Mouse (Mus musculus): ENCODE results near the gene 1700029F12Rik. TPM values are rescaled to one million over a fixed set of nuclear protein-coding genes. Genes with fewer than 3 reads are reported as not detected.
A peak's percentile ranks its signal among the peaks of the same experiment; 100 is the strongest.

The 1700029F12Rik gene
- polyA plus RNA-seq (2016; fragmentation: Nextera tagmentation; extraction: Ambion mirVana): not detected in 2 replicates

DNA sequence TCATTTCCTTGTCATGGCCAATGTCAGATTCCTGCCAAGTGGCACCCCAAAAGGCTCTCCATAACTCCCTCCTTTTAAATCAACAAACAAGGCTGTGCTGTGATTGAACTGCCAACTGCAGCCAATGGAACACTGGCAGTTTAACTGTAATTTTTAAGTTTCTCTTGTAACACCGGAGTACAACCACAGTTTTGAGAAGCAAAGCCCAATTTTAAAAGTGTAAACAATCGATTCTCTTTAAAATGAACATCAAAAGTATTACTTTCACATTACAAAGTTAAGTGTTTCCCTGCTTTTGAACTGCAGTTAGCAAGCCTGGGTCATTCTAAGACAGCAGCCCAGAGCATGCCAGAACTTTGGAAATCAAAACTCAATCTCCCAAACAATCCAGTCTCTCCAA lies at the start of gene 1700029F12Rik:
TSS of gene 1700029F12Rik (minus strand) at position 101 of the 400 bp plus-strand sequence.
- Histone ChIP-seq H3K27me3 (no peaks in the 10 kb centered on the region), H3K4me3 (no peak within 1 kb of the TSS), H3K9ac (no peak within 1 kb of the TSS), H3K36me3 (no peaks in the 10 kb centered on the region), H3K27ac (no peak within 1 kb of the TSS), H3K4me1 (no peaks in the 10 kb centered on the region), H3K9me3 (no peaks in the 10 kb centered on the region), H3K4me2 (replicated peaks) (no peak within 1 kb of the TSS)
- 67% methylated on average over 2 of the region's 2 CpGs for WGBS
- ATAC-seq (ENCODE audit: insufficient number of reproducible peaks, insufficient read depth, low FRiP score, low TSS enrichment): no peak

DNA sequence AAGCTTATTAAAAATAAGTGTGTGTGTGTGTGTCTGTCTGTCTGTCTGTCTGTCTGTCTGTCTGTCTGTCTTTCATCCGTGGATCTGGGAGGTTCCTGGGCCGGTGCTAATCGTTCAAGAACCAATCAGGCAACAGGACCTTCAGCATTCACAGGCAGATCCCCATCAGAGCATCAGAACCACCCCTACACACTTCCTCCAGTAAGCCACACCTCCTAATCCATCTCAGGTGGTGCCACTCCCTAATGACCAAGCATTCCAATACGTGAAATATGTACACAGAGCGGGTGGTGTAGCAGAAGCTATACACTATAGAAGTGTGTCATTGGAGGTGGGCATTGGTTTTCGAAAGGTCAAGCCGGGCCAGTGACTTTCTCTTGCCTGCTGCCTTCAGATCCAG lies 48.3 kb upstream of the 1700029F12Rik start:
- WGBS: 86% methylated on average over 7 of the region's 7 CpGs
- Histone ChIP-seq H3K27ac (no peak overlapping the region), H3K4me3 (no peak overlapping the region), H3K27me3 (no peaks in the 10 kb centered on the region), H3K4me2 (replicated peaks) (no peak overlapping the region), H3K9ac (no peak overlapping the region), H3K9me3 (no peaks in the 10 kb centered on the region), H3K4me1 (no peaks in the 10 kb centered on the region), H3K36me3 (no peaks in the 10 kb centered on the region)
- no peak for ATAC-seq (ENCODE audit: insufficient number of reproducible peaks, insufficient read depth, low FRiP score, low TSS enrichment)

DNA sequence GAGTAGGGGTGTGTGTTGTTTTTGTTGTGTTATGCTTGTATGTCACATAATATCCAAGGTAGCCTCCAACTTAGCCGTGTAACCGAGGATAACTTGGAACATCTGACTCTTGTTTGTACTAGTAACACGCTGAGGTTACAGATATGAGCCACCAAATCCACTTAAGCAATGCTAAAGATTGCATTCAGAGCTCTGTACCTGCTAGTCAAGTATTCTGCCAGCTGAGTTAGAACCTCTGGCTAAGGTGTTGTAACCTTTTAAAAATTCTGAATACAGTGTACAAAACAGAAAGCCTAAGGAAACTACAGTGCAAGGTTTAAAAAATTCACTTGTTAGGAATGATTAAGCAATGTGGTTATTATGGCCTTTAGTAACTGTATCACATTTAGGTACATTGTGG lies 46.5 kb upstream of the 1700029F12Rik start:
- WGBS: 60% methylated on average over 3 of the region's 3 CpGs
- Histone ChIP-seq H3K27me3 (no peaks in the 10 kb centered on the region), H3K27ac (no peak overlapping the region), H3K36me3 (no peaks in the 10 kb centered on the region), H3K4me3 (no peak overlapping the region), H3K9me3 (no peaks in the 10 kb centered on the region), H3K4me2 (replicated peaks) (no peak overlapping the region), H3K4me1 (no peaks in the 10 kb centered on the region), H3K9ac (no peak overlapping the region)
- ATAC-seq (ENCODE audit: insufficient number of reproducible peaks, insufficient read depth, low FRiP score, low TSS enrichment): no peak

DNA sequence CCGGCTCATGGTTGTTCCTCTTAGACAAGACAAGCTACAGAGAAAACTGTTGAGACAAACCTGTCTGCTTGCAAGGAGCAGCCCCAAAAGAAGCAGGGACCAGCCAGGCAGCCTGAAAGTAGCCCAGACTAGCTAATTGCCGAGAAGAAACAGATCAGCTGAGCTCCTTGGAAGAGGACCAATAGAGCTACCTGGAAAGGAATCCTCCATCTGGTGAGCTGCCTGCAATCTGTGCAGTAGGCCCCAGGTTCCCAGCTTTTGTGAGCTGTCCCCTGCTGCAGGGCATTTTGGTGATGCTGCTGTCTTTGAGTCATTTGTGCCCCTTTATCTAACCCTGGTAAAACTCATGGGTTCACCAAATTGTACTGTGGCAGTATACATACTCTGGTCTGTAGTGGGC lies 46.0 kb upstream of the 1700029F12Rik start:
- no peak overlapping the region for H3K4me3 ChIP-seq
- no peaks in the 10 kb centered on the region for H3K4me1 ChIP-seq
- H3K27ac ChIP-seq: no peak overlapping the region
- no peak for ATAC-seq (ENCODE audit: insufficient number of reproducible peaks, insufficient read depth, low FRiP score, low TSS enrichment)
- no peaks in the 10 kb centered on the region for H3K27me3 ChIP-seq
- H3K9ac ChIP-seq: no peak overlapping the region
- 68% methylated on average over 2 of the region's 2 CpGs for WGBS
- H3K36me3 ChIP-seq: no peaks in the 10 kb centered on the region
- no peaks in the 10 kb centered on the region for H3K9me3 ChIP-seq
- no peak overlapping the region for H3K4me2 ChIP-seq (replicated peaks)

DNA sequence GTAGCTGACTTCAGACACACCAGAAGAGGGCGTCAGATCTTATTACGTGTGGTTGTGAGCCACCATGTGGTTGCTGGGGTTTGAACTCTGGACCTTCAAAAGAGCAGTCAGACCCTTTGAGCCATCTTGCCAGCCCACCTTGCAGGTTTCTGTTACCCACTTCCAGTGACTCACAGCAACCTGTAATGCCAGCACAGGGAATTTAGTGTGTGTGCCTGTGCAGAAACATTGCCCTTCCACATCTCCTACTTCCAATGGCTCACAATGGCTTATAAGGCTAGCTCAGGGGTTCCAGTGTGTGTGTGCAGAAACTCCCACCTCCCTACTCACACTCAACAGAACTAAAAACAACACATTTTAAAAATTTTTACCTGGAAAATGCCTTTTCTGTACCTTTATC lies 43.4 kb upstream of the 1700029F12Rik start:
- H3K27me3 ChIP-seq: no peaks in the 10 kb centered on the region
- H3K36me3 ChIP-seq: no peaks in the 10 kb centered on the region
- no peak overlapping the region for H3K9ac ChIP-seq
- no peaks in the 10 kb centered on the region for H3K4me1 ChIP-seq
- no peak for ATAC-seq (ENCODE audit: insufficient number of reproducible peaks, insufficient read depth, low FRiP score, low TSS enrichment)
- WGBS: 91% methylated on average over 2 of the region's 2 CpGs
- no peak overlapping the region for H3K4me2 ChIP-seq (replicated peaks)
- no peak overlapping the region for H3K27ac ChIP-seq
- H3K9me3 ChIP-seq: no peaks in the 10 kb centered on the region
- H3K4me3 ChIP-seq: no peak overlapping the region

DNA sequence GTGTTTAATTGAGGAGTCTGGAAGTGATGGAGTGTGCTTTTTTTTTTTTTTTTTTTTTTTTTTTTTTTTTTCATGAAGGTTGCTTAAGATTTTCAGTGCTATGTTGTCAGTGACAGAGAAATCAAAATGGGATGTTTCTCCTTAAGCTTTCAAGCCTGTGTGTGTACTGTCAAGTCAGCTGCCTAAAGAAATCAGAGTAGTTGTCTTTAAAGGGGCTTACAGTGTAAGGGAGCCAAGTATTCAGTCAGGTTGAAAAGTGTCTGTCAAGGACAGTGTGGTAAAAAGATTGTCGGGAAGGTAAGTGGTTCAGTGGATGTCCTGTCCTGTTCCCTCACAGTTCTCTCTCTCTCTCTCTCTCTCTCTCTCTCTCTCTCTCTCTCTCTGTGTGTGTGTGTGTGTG lies 39.3 kb upstream of the 1700029F12Rik start:
- Histone ChIP-seq H3K4me3 (no peak overlapping the region), H3K36me3 (no peaks in the 10 kb centered on the region), H3K27ac (no peak overlapping the region), H3K4me2 (replicated peaks) (no peak overlapping the region), H3K4me1 (no peaks in the 10 kb centered on the region), H3K27me3 (peaks cover 10% of the 10 kb centered on the region; the same call in 1 of the 2 replicates), H3K9me3 (no peaks in the 10 kb centered on the region), H3K9ac (no peak overlapping the region)
- no peak for ATAC-seq (ENCODE audit: insufficient number of reproducible peaks, insufficient read depth, low FRiP score, low TSS enrichment)
- WGBS: 53% methylated on average over 1 of the region's 1 CpGs

DNA sequence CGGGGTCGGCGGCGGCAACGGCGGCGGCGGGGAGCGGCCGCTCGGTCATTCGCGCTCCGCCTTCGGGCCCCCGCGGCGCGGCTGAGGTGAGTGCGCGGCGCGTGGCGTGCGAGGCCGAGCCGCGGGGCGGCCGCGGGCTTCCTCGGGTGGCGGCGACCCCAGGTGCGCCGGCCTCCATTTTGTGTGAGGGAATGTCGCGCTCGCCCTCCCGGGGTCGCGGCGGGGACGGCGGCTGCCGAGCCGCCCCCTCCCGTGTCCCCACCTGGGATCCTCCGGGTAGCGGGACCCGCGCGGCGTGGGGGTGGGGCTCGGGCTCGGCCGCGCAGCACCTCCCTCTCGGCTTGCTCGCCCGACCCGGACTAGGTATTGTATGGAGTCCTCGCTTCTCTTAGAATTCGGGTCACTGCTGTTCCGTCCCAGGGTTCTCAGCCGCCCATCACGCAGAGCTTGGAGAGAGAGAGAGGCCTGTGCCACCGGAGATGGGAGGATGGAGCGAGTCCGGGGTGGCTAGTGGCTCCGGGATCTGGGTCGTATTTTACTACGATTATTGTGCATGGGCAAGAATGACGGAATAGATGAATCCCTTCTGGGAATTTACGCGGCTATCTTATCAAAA lies 37.6 kb upstream of the 1700029F12Rik start:
- H3K9ac ChIP-seq: peak overlapping the region; percentile 74
- H3K9me3 ChIP-seq: no peaks in the 10 kb centered on the region
- under 1% methylated on average over 69 of the region's 76 CpGs for WGBS
- peaks cover 17% of the 10 kb centered on the region for H3K27me3 ChIP-seq
- peak overlapping the region; percentile 92 for H3K4me2 ChIP-seq (replicated peaks)
- peak; percentile 81 for ATAC-seq (ENCODE audit: insufficient number of reproducible peaks, insufficient read depth, low FRiP score, low TSS enrichment)
- H3K4me3 ChIP-seq: peak overlapping the region; percentile 80
- no peaks in the 10 kb centered on the region for H3K36me3 ChIP-seq
- H3K4me1 ChIP-seq: no peaks in the 10 kb centered on the region
- H3K27ac ChIP-seq: 0 out of 2 replicates have a peak overlapping the region, but pooled peaks have one; percentile 6

DNA sequence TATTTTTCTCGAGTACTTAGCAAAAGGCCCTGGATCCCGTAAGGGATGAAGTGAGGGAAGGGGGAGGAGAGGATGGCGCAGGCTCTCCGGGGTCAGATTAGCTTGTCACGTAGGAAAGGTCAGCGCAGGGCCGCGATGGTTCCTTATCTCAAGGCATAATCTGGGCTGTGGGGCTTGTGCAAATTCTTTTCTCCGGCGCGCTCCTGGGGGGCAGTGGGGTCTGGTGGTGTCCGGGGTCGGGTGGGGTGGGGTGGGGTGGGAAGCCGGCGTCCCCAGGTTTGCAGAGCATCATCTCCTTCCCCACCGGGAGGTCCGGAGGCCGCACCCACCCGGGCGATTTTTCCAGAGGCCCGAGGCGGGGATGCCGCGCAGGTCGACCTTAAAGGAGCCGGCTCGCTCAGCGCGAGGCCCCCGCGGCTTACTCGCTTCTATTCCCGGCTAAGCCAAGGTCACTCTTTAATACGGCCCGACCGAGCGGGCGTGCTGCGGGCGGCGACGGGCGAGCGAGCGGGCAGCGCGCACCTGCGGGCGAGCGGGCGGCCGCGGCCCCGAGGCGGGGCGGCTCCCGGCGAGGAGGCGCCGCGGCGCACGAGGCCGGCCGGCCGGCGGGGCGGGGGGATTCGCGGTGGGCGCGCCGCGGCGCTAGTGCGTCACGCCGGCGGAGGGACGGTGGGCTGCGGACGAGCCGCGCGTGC lies 36.9 kb upstream of the 1700029F12Rik start:
- WGBS: under 1% methylated on average over 68 of the region's 85 CpGs
- peak; percentile 67; the same call in 1 of the 2 replicates for ATAC-seq (ENCODE audit: insufficient number of reproducible peaks, insufficient read depth, low FRiP score, low TSS enrichment)

DNA sequence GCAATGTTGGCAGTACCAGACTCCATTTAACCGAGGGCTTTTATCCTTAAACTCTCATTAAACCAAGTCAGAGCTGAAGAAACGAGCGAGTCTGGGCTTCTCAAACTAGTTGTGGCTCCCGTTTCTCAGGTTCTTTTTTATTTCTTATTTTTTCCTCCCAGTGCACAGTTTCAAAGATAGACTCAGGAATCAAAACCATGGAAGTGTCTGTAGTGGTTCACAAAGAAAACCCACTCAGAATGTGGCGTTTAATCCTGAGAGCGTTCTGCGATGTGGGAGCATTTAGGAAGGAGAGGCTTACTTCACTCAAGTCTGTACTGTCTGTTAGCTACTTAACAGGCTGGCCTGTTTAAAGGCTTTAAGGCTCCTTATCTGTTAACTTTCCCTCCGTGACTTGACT lies 34.0 kb upstream of the 1700029F12Rik start:
- ATAC-seq (ENCODE audit: insufficient number of reproducible peaks, insufficient read depth, low FRiP score, low TSS enrichment): no peak
- Histone ChIP-seq H3K4me3 (no peak overlapping the region), H3K9me3 (no peaks in the 10 kb centered on the region), H3K4me2 (replicated peaks) (no peak overlapping the region), H3K4me1 (0 out of 2 replicates have a peak, but pooled peaks cover 5% of the 10 kb centered on the region), H3K36me3 (no peaks in the 10 kb centered on the region), H3K9ac (no peak overlapping the region), H3K27me3 (peaks cover 19% of the 10 kb centered on the region), H3K27ac (no peak overlapping the region)
- WGBS: 36% methylated on average over 8 of the region's 8 CpGs

More for the DNA sequence above, 36.9 kb upstream of the 1700029F12Rik start:
- H3K9ac ChIP-seq: peak overlapping the region; percentile 74
- no peak overlapping the region for H3K27ac ChIP-seq
- H3K36me3 ChIP-seq: no peaks in the 10 kb centered on the region
- no peaks in the 10 kb centered on the region for H3K4me1 ChIP-seq
- H3K4me3 ChIP-seq: peak overlapping the region; percentile 80
- no peaks in the 10 kb centered on the region for H3K9me3 ChIP-seq
- H3K4me2 ChIP-seq (replicated peaks): peak overlapping the region; percentile 92
- peaks cover 19% of the 10 kb centered on the region for H3K27me3 ChIP-seq

DNA sequence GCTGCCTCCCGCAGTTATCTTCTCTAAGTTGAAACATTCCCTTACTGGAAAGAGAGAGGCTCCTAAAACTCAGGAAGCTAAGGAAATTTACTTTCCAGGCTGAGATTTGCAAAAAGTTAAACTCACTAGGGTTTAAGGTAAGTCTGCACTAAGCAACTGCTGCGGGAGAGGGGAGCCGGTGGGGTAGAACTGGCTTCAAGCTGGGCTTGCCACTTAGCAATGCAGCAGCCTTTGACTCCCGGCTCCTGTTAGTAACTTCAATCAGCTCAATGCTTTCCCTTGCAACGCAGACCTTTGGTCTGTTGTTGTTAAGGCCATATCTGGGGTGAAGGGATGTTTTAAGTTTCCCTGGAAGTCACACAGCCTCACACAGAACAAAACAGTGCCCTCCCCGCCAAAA lies 33.5 kb upstream of the 1700029F12Rik start:
- H3K4me3 ChIP-seq: no peak overlapping the region
- 0 out of 2 replicates have a peak, but pooled peaks cover 5% of the 10 kb centered on the region for H3K4me1 ChIP-seq
- no peaks in the 10 kb centered on the region for H3K9me3 ChIP-seq
- H3K9ac ChIP-seq: no peak overlapping the region
- H3K4me2 ChIP-seq (replicated peaks): no peak overlapping the region
- peaks cover 19% of the 10 kb centered on the region for H3K27me3 ChIP-seq
- 10% methylated on average over 6 of the region's 6 CpGs for WGBS
- no peak overlapping the region for H3K27ac ChIP-seq
- no peaks in the 10 kb centered on the region for H3K36me3 ChIP-seq
- ATAC-seq (ENCODE audit: insufficient number of reproducible peaks, insufficient read depth, low FRiP score, low TSS enrichment): no peak

DNA sequence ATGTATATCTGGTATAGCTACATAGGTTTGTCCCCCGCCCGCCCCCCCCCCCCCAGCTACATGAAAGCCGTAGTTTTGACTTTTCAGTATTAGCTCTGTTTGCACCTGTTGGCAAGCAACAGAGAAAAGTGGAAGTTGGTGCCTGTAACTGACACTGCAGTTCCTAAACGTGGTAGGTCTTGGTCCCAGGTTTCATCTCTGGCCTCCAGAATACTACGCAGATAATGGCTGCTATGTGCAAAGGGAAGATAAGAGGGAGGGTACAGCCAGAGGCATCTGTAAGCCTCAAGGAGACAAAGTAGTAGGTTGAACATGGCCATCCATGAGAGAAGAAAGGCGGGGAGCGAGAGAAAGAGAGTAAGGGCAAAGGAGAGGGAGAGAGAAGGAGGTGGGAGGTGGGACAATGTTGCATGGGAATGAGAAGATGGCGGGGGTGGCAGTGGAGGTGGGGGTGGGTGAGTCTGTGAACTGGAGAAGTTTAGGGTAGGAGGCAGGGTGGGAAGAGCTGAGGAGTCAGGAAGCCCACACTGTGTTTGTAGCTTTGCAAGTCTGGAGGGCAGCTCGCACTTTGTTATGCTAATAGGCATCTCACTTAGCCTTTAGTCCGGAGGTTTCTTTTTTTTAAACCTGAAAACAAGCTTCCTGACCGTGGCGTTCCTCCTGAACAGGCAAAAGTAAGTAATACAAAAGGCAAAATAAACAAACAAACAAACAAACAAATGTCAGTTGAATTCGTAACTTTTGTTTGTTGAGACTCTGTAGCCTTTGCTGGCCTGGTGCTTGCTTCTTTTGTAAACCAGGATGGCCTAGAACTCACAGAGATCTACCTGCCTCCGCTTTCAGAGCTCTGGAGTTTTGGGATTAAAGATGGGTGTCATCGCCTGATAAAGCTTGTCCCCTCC lies 32.7 kb upstream of the 1700029F12Rik start, which contains the start of gene Fam169a:
TSS of gene Fam169a (plus strand) at position 638 of the 902 bp plus-strand sequence.
- no peak for ATAC-seq (ENCODE audit: insufficient number of reproducible peaks, insufficient read depth, low FRiP score, low TSS enrichment)
- Histone ChIP-seq H3K4me1 (0 out of 2 replicates have a peak, but pooled peaks cover 5% of the 10 kb centered on the region), H3K4me2 (replicated peaks) (no peak within 1 kb of the TSS), H3K9ac (no peak within 1 kb of the TSS), H3K4me3 (no peak within 1 kb of the TSS), H3K36me3 (no peaks in the 10 kb centered on the region), H3K27ac (no peak within 1 kb of the TSS), H3K9me3 (no peaks in the 10 kb centered on the region), H3K27me3 (peaks cover 19% of the 10 kb centered on the region)
- 45% methylated on average over 15 of the region's 15 CpGs for WGBS
